Mouse (Mus musculus) gastrocnemius, adult 2 months (tissue): ENCODE measurements around the gene Wdr95. TPM values are rescaled to one million over a fixed set of nuclear protein-coding genes. Genes with fewer than 3 reads are reported as not detected.
A peak's percentile ranks its signal among the peaks of the same experiment; 100 is the strongest.

Source experiments
- DNase-seq: peaks from one replicate; pipeline ENCODE4 v3.0.0; 2022
- H3K27ac ChIP-seq: fragments of 200-600 bp; 2 replicates; pipeline ENCODE4 v1.8.1; 2022; ENCODE audit warnings: mild to moderate bottlenecking
- H3K4me3 ChIP-seq: fragments of 200-600 bp; 2 replicates; pipeline ENCODE4 v1.8.1; 2022; ENCODE audit warnings: mild to moderate bottlenecking, moderate library complexity
- CTCF ChIP-seq: fragments of 200-600 bp; IDR thresholded peaks from 2 replicates; pipeline ENCODE4 v1.8.1; 2022; ENCODE audit warnings: antibody characterized with exemption, mild to moderate bottlenecking, moderate library complexity
- intact Hi-C: fragments of 180-260 bp; cut with DNase I; formaldehyde crosslinking; loops from one replicate; pipeline ENCODE4 v1.15.1; 2025
- long read RNA-seq, 2 experiments: library from polyadenylated mRNA; stranded (forward); transcript quantifications; one replicate each; pipeline ENCODE4 v2.0.0; 2021
- total RNA-seq, 2 experiments: library from RNA; stranded (reverse); gene quantifications; 2 replicates each; pipeline ENCODE4 v1.2.3; 2021

Wdr95 gene
- total RNA-seq, result under 1 TPM in 1 of 2 experiments, not detected in 1; 0.08 TPM
- long read RNA-seq, experiment 1, result 0 reads
- long read RNA-seq, experiment 2, result 0 reads

GRCm38 (mm10) chr5:149527999-149528729 lies at the start of gene Wdr95:
Wdr95 (plus strand) TSS chr5:149528679.
- H3K4me3 ChIP-seq, result peak within 1 kb of the TSS; percentile 54
- intact Hi-C loops, result no loop called here
- no peak for TF ChIP-seq CTCF
- DNase-seq, result peak; percentile 84
- H3K27ac ChIP-seq, result peak within 1 kb of the TSS; percentile 13; the same call in 1 of the 2 replicates

DNA sequence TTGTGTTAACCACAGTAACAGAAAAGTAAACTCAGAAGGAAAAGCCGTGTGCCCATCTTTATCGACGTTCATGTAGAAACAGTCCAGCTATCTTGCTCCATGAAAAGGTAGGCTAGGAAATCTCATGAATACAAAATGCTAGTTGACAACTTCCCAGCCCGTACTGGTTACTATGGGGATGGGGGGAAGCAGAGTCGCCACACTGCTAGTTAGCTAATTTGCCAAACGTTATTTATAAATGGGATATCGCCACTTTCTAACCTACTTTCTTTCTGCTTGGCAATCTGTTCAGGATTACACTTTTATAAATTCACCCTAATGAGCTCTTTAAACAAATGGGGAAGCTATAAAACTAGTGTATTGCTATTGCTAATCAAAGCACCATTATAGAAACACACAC lies 46.6 kb upstream of the Wdr95 start:
- Histone ChIP-seq H3K27ac (no peak overlapping the region), H3K4me3 (no peak overlapping the region)
- no peak for DNase-seq
- intact Hi-C loops, result loop anchor here (2.0 kb wide), 1 partner anchor 43 kb away; no protein-coding TSS in a partner anchor
- TF ChIP-seq CTCF, result no peak

- Histone ChIP-seq H3K27ac (no peak overlapping the region), H3K4me3 (no peak overlapping the region)
- intact Hi-C loops, result loop anchor here (2.0 kb wide), 1 partner anchor 41 kb away; no protein-coding TSS in a partner anchor
- no peak for DNase-seq
- peak; percentile 60 for TF ChIP-seq CTCF
Observed at GRCm38 (mm10) chr5:149483321-149484052, 45.0 kb upstream of the Wdr95 start.

- Histone ChIP-seq H3K27ac (no peak overlapping the region), H3K4me3 (no peak overlapping the region)
- DNase-seq, result no peak
- no peak for TF ChIP-seq CTCF
- intact Hi-C loops, result no loop called here
Observed at GRCm38 (mm10) chr5:149484270-149484669, 44.2 kb upstream of the Wdr95 start.

DNA sequence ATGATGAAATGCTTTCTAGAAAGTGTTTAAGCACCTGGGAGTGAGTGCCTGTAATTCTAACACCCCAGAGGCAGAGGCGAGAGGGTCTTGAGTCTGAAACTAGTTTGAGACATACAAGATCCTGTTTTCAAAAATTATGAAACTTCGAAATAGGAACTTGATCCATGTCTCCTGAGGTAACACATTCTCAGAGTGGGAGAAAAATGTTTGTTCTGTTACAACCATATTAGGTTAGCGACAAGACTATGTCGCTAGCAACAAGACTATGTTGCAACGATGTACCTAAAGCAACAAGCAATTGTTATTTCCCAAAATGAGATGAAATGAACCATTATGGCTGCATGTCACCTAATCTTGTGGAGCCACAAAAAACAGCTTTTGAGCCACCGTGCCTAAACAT lies 43.0 kb upstream of the Wdr95 start:
- no peak for DNase-seq
- H3K4me3 ChIP-seq, result no peak overlapping the region
- no peak overlapping the region for H3K27ac ChIP-seq
- intact Hi-C loops, result no loop called here
- no peak for TF ChIP-seq CTCF

DNA sequence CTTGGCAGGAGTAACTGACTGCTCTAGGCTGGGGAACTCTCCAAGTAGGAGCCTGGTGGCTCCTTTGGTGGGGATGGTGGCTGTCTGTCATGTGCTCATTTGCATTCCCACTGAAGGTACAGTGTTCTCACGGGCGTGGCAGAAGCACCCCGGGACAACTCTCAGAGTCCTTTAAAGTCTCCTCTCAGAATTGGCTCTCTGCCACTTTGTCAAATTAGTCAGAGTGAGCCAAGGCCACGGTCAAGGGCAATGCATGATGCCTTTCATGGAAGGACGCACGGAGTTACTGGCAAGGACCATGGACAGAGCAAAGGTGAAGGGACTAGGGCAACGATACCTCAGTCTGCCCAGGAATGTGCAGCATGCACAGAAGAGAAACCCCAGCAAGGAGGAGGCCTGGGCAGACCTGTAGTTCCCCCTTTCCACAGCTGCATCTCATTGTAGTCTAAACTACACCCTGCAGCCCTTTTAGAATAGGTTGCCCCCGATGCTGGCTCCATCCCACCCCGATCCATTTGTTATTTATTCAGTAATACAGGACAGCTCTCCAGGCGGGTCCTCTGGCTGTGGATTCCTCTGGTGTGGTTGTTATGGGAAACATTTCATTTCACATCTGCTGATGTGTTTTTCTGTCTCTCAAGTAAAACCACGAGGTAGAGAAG lies 40.0 kb upstream of the Wdr95 start:
- intact Hi-C loops, result no loop called here
- H3K4me3 ChIP-seq, result no peak overlapping the region
- no peak for TF ChIP-seq CTCF
- H3K27ac ChIP-seq, result no peak overlapping the region
- DNase-seq, result no peak

DNA sequence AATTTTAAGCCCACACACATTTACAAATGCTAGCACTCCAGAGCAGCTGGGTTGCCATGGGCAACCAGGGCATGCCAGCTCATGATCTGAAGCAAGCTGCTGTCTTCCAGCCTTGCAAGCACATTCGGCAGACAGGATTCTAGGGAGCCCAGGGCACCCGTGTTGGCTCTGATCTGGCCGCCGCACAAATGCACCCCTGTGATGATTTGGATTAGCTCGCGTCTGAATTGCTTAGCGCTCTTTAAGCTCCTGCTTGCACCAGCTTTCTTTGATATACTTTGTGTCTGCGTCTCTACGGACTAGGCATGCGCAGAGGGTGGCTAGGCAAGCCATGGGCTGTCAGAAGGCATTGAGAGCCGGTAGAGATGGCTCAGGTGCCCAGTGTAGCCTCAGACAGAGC lies 39.3 kb upstream of the Wdr95 start:
- no peak for DNase-seq
- Histone ChIP-seq H3K27ac (no peak overlapping the region), H3K4me3 (no peak overlapping the region)
- TF ChIP-seq CTCF, result no peak
- intact Hi-C loops, result no loop called here

DNA sequence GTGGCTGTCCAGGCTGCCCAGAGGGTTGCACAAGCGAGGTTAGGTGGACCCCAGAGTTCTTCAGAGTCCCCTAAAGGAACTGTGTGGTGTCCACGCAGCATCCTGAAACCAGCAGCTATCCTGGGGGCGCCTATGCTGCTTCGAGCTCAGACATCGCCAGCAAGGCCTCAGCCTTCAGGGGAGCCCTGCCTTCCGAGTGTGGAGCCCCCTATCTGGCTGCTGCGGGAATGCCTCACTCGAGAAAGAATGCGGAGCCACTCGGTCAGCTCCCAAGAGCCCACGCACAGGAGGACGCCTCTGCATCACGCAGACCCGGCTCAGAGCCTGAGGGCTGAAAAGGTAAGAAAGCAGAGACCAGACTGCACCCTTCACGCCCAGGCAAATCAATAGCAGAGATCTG lies 38.2 kb upstream of the Wdr95 start:
- TF ChIP-seq CTCF, result no peak
- Histone ChIP-seq H3K27ac (no peak overlapping the region), H3K4me3 (no peak overlapping the region)
- no peak for DNase-seq
- intact Hi-C loops, result no loop called here

GRCm38 (mm10) chr5:149495655-149496054 lies 32.8 kb upstream of the Wdr95 start:
- H3K4me3 ChIP-seq, result no peak overlapping the region
- no peak for DNase-seq
- no peak for TF ChIP-seq CTCF
- H3K27ac ChIP-seq, result no peak overlapping the region
- intact Hi-C loops, result no loop called here

DNA sequence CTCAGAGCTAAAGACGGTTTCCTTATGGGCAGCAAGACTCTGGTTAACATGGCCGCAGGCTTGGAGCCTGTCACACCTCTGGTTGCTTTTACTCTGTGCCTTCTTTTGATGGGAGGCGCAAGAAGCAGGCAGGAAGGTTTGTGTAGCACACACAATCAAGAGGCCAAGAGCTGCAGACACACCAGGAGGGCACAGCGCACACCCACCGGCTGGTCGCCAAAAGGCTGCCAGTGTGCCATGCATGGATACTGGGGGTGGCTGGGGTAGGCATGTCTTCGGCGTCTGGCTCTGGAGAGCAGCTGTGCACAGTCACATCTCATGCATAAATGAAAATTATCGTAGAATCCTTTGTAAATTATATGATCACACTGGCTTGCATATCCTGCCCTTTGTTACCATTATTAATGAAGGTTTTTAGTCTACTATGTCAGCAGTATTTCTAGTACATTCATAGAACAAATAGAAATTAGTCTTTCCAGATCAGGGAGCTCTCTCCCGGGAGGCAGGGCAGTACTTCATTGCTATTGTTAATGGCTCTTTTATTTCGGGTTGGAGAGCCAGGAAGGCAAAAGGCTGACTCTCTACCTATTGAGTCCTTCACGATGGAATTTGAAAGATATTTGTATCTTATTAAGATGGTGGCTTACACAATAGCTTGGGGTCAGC lies 31.9 kb upstream of the Wdr95 start:
- intact Hi-C loops, result no loop called here
- DNase-seq, result no peak
- Histone ChIP-seq H3K27ac (no peak overlapping the region), H3K4me3 (no peak overlapping the region)
- no peak for TF ChIP-seq CTCF

DNA sequence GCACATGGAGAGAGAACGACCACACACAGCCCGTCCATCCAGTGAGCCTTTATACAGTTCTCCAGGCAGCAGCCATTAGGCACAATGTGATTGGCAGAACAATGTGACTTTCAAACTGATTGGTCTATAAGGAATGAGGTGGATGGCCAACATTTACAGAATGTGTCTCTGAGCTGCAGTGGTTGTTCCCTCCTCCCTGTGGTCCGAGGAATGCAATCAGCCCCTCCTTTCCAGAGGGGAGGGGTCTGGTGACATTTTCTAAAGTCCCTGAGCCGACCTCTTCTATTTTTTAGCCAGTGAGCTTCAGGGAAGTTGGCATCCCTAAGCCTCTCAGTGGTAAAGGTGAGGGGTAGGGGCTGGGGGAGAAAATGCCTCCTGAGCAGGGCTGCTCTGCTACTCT lies 28.5 kb upstream of the Wdr95 start:
- DNase-seq, result no peak
- intact Hi-C loops, result no loop called here
- H3K27ac ChIP-seq, result no peak overlapping the region
- TF ChIP-seq CTCF, result no peak
- no peak overlapping the region for H3K4me3 ChIP-seq

GRCm38 (mm10) chr5:149503423-149504175 lies 24.9 kb upstream of the Wdr95 start:
- Histone ChIP-seq H3K4me3 (no peak overlapping the region), H3K27ac (no peak overlapping the region)
- intact Hi-C loops, result no loop called here
- no peak for TF ChIP-seq CTCF
- no peak for DNase-seq
